Mouse (Mus musculus) urinary bladder, postnatal 36 days (tissue): ENCODE data around the gene Phf5a.

Experiments
- DNase-seq, 2 experiments: peaks; one replicate each; pipeline ENCODE4 v3.0.0; 2022; ENCODE audit warnings: low spot score in 2 of 2, mixed read lengths in 1 of 2

Phf5a gene

GRCm38 (mm10) chr15:81848301-81848700, 23.4 kb downstream of the Phf5a start:
- peak in 1 of 2 experiments; percentile 57 for DNase-seq

DNA sequence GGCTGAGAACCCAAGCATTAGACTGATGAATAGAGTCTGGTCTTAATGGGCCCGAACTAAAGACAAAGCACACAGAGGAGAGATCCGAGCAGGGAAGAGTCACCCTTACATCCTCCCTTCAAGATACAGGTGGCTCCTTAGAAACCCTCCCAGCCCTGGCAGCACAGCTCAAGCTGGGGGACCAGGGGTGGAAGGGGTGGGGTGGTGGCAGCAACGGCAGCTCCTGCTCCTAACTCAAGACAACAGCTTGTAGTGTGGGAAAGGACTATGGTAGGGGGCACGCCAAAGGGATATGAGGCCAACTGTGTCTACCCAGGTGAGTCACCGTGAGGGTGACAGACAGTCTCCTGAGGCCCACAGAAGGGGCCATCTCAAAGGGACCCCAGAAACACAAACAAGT, 23.9 kb downstream of the Phf5a start:
- DNase-seq = no peak

GRCm38 (mm10) chr15:81847161-81847560, 24.6 kb downstream of the Phf5a start:
- DNase-seq = no peak

- no peak for DNase-seq
Observed at GRCm38 (mm10) chr15:81846755-81847154, 25.0 kb downstream of the Phf5a start.

DNA sequence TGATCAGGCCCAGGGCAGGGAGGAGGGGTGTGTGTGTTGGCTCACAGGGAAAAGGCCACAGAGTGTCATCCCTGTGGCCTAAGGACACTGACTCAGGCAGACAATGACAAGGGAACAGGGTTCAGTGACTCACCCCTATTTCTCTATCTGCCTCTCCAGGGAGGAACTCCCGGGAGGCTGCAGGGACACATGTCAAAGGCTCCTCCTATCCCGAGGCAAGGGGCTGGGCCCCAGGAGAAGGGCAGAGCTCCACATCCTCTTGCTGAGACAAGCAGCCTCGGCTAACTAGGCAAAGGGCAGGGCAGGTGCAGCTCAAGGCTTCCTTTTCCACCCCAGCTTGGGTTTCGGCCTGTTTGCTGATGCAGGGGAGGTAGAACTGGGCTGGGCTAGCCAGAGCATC, 26.0 kb downstream of the Phf5a start:
- DNase-seq = peak; percentile 56 to 78

- no peak for DNase-seq
Observed at GRCm38 (mm10) chr15:81845033-81845625, 26.6 kb downstream of the Phf5a start.

DNA sequence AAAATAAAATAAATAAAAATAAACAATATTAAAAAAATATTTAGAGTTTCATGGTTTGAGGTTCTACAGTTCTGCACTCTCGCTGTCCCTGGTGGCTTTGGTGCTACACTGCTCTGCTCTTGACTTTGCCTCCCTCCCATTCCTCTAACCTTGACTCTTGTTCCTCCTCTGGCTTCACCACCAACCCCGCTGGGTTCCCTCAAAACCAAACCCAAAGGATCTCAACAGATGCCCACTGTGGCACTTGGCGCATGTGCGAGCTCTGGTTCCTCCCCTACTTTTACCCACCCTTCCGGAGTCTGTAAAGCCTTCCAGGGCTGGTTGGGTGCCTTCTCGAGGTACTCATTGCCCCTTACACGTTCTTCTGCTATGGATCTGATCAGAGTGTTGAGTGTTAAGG, 29.4 kb downstream of the Phf5a start:
- DNase-seq = no peak

- no peak for DNase-seq
Observed at GRCm38 (mm10) chr15:81840306-81840705, 31.4 kb downstream of the Phf5a start.

DNA sequence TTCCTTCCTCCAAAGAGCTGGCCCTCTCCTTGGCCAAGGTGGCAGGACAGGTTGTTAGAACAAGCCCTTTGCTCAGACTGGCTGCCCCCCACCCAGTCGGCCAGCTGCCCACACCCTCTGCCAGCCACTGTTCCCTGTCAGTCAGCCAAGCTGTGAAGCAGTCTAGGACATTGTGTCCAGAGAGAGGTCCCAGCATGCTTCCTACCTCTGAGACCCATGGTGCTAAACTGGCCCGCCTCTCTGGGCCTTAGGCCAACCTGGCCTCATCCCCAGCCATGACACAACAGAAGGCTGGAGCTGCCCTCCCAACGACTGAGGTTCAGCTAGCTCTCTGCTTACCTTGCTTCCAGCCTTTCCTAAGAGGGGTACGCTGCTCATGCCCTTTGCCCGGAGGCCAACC, 32.1 kb downstream of the Phf5a start:
- DNase-seq = peak; percentile 43 to 89

DNA sequence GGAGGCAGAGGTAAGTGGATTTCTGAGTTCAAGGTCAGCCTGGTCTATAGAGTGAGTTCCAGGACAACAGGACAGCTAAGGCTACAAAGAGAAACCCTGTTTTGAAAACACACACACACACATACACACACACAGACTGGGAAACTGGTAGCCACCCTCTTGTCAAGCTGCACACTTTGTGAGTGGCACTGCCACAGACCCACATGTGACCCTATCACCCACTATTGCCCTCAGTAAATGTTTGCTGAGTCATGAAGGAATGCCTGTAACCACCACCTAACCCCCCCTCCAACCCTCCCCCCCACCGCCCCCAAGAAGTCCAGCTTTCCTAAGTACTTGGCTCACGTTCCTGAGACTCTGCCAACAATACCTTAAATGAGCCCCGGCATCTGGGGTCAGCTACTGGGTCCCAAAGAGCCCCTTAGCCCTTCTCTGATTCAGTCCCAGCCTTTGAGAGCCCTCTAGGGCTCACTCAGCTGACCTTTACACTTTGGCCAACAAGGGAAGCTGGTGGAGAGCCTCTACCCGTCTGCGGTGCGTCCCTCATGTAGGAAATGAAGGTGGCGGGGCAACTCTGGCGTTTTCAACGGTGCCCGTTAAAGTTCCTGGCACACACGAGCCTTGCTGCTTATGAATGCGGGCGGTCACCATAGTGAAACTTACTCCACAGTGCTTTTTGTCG, 33.0 kb downstream of the Phf5a start:
- DNase-seq = no peak

DNA sequence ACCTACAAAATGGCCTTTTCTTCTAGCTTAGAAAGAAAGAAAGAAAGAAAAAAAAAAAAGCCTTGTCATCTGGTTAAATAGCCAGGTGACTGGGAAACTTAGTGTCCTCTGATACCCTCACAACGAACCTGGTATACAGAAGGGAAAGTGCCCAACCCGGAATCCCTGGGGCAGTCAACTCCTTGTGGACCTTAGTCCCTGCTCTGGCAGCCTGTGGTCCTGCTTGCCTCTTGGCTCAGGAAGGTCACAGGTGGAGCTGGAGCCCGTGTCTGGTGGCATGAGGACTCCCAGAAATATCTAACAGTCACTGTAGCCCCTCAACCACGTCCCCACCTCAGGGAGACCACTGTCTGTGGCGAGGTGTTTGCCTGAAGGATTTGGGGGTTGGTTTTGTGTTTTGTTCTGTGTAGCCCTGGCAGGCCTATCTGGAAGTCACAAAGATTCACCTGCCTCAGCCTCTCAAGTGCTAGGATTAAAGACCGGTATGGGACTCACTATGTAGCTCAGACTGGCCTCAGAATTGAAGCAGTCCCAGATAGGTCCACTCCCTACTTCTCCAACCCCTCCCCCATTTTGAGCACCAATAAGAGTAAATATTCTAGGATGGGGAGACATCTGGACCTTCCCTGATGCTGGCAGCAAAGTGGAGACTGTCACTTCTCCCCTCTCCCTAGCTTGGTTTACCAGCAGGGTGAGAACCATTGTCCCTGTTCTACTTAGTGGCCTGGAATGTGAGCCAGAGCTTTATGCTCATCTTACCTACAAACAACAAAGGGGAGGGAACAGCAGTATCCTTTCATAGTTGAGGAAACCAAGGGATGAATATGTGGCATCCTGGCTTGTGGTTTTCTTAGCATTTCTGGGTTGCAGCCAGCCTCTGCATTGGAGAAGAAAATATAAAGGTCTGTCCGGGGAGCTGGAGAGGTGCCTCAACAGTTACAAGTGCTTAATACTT, 34.5 kb downstream of the Phf5a start:
- DNase-seq = no peak

- peak; percentile 70 to 88 for DNase-seq
Observed at GRCm38 (mm10) chr15:81836124-81836821, 35.4 kb downstream of the Phf5a start.

DNA sequence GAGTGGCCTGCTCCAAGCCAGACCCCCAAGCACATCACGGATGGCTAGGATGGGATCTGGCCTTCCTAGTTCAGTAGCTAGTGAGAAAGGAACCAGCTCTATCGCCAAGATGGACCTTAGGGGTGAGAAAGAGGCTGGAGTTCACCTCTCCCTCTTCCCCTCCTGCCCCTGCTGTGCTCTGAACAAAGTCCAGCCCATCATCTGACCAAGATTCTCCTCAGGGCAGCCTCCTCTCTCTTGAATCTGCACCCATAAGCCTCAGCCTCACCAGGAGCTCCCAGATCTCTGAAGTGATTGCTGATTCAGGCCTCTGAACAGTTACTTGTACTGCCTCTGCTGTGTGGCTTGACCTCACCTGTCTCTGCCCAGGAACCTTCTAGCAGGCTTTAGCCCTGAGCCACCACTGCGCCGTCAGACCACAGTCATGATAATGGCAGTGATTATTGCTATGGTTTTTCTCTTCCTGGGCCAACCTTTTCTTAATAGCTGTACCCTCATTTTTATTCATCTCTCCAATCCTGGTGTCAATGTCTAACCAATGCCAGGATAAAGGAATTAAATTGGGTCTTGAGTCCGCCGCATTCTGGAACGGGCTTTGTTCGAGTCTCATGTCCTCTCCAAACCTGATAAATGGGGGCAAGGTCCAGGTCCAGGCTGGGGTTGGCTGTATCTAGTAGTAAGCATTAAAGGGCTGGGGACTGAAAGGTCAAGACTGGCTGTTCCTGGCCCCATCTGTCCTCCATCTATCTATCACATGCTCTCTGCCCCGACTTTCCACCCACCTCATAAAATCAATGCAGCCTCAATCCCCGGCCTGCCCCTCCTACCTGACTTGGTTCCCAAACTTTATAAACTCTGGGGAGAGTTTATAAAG, 36.5 kb downstream of the Phf5a start:
- no peak for DNase-seq

- no peak for DNase-seq
Observed at GRCm38 (mm10) chr15:81834171-81834841, 37.4 kb downstream of the Phf5a start.

GRCm38 (mm10) chr15:81833481-81833880, 38.2 kb downstream of the Phf5a start:
- DNase-seq = no peak

DNA sequence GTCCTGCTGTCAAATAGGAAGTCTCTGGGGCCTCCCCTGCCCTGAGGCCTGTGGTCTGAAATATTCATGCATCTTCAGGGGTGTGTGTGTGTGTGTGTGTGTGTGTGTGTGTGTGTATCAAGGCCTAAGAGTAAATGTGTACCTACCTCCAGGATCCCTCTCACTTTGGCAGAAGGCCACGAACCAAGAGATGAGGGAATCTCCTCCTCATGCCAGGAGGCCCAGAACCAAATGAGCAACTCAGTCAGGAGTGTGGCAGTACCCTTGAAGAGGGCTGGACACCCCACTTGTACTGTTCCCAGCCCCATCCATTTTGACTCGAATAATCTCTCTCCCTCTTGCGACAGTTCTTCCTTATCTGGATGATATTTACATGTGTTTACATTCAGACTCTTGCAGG, 39.5 kb downstream of the Phf5a start:
- DNase-seq = no peak

DNA sequence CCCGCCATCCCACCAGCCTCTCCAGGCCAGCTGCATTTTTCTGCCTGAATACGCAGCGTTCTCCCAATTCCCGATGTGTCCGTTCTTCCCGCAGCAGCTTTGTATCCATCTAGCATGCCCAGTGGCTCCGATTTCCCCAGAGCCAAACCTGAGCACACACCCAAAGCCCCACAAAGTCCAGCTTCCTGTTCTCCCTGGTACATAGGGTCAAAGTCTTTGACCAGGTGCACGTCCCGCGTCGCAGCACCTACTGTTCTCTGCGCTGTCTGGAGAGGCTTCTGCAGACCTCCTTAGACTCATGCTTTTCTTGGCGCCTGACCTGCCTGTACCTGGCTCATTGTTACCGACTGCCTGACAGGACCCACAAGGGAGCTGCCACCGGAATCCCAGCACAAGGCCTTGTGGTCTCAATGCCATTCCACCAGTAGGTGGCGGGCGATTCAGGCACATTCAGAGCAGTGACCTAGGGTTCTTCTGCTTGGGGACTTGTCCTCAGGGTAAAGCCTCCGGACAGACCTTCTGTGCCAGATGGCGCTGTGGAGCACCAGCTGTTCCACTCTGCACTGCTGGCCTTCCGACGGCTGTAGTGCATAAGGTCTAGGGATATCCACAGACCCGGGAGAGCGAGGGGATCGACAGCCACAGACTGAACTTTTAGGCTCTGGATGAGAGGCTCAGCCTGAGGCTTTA, 40.4 kb downstream of the Phf5a start:
- DNase-seq = peak; percentile 82 to 91

DNA sequence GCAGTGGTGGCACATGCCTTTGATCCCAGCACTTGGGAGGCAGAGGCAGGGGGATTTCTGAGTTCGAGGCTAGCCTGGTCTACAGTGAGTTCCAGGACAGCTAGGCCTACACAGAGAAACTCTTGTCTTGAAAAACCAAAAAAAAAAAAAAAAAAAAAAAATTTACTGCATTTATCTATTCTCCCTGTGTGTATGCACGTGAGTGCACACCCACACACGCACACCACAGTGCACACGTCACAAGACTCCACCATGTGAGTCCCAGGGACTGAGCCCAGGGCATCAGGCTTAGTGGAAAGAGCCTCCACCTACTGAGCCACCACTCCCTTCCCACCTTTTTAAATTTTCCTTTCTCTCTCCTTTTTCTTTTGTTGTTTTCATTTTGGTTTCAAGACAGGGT, 41.2 kb downstream of the Phf5a start:
- no peak for DNase-seq

- no peak for DNase-seq
Observed at GRCm38 (mm10) chr15:81829208-81829580, 42.5 kb downstream of the Phf5a start.
